Mouse (Mus musculus) T-helper 17 cell (primary cell): ENCODE measurements at regions not wholly inside any gene's neighbourhood (a gene's known extent, or its start where the extent isn't known, plus 50 kb on each side); places are given as distances from the start of the nearest gene placed in this dataset.

ENCODE experiments used
- in situ Hi-C, 2 experiments: fragments of 300-600 bp; cut with MboI, MseI; formaldehyde crosslinking; loops; 1 replicate in 1 of 2; 2 replicates in 1 of 2; pipeline ENCODE4 v1.15.1; 2025; ENCODE audit warnings: high pct_unique_total_duplicates in 2 of 2

DNA sequence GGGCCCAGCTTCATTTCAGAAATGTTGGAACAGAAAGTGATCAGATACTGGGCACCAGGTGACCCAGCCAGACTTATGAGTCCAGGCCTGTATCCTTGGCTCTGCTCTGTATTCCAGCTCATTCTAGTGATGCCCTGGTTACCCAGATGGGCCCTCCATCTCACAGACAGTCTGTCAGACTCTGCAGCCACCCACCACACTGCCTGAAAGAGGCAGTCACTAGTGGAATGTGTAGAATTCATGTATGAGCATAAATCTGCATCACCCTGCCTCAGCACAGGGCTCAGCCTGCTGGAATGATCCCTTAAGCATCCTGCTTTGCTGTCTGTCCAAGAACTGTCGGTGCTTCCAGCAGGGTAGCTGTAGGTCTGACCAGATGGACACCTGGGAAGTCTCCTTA, 51.8 kb upstream of the Nectin1 start:
- in situ Hi-C loops: no loop called here

- in situ Hi-C loops: no loop called here
Measured at GRCm38 (mm10) chr9:43692538-43692937, 51.2 kb upstream of the Nectin1 start.
